Mouse (Mus musculus) ovary, adult 18-20 months (tissue): ENCODE results near the gene Traf5.
A peak's percentile ranks its signal among the peaks of the same experiment; 100 is the strongest.

Source experiments
- DNase-seq: peaks from one replicate; pipeline ENCODE4 v3.0.0; 2022; ENCODE audit warnings: low spot score, mixed read lengths

Traf5 gene

GRCm38 (mm10) chr1:192062682-192063081 lies 29.7 kb downstream of the Traf5 start:
- no peak for DNase-seq

GRCm38 (mm10) chr1:192061666-192062306 lies 30.6 kb downstream of the Traf5 start:
- peak; percentile 56 for DNase-seq

GRCm38 (mm10) chr1:192058911-192059310 lies 33.4 kb downstream of the Traf5 start:
- DNase-seq = no peak

- DNase-seq = no peak
Observed at GRCm38 (mm10) chr1:192053726-192054125, 38.6 kb downstream of the Traf5 start.

- no peak for DNase-seq
Observed at GRCm38 (mm10) chr1:192052986-192053385, 39.4 kb downstream of the Traf5 start.

- DNase-seq = no peak
Observed at GRCm38 (mm10) chr1:192052461-192052860, 39.9 kb downstream of the Traf5 start.

GRCm38 (mm10) chr1:191999022-191999421 lies 93.3 kb downstream of the Traf5 start:
- DNase-seq = no peak

GRCm38 (mm10) chr1:191996621-191997185 lies 95.7 kb downstream of the Traf5 start:
- DNase-seq = no peak

GRCm38 (mm10) chr1:191995916-191996315 lies 96.4 kb downstream of the Traf5 start:
- no peak for DNase-seq

- no peak for DNase-seq
Observed at GRCm38 (mm10) chr1:191995488-191995887, 96.9 kb downstream of the Traf5 start.

- no peak for DNase-seq
Observed at GRCm38 (mm10) chr1:191994476-191994875, 97.9 kb downstream of the Traf5 start.

GRCm38 (mm10) chr1:191992040-191992780 lies 100.1 kb downstream of the Traf5 start:
- DNase-seq = no peak

GRCm38 (mm10) chr1:191989994-191990393 lies 102.4 kb downstream of the Traf5 start:
- DNase-seq = peak; percentile 92

- no peak for DNase-seq
Observed at GRCm38 (mm10) chr1:191989060-191989459, 103.3 kb downstream of the Traf5 start.

- DNase-seq = no peak
Observed at GRCm38 (mm10) chr1:191988646-191989045, 103.7 kb downstream of the Traf5 start.

- DNase-seq = no peak
Observed at GRCm38 (mm10) chr1:191987481-191987769, 104.9 kb downstream of the Traf5 start.

- no peak for DNase-seq
Observed at GRCm38 (mm10) chr1:191986674-191987480, 105.5 kb downstream of the Traf5 start.

- DNase-seq = peak; percentile 26
Observed at GRCm38 (mm10) chr1:191981426-191982102, 110.8 kb downstream of the Traf5 start.

- peak; percentile 48 for DNase-seq
Observed at GRCm38 (mm10) chr1:191977187-191977586, 115.2 kb downstream of the Traf5 start, which contains the start of gene Rd3. Gene Rd3 (plus strand): TSS chr1:191977370.

- no peak for DNase-seq
Observed at GRCm38 (mm10) chr1:191974509-191975405, 117.6 kb downstream of the Traf5 start.

- DNase-seq = no peak
Observed at GRCm38 (mm10) chr1:191969939-191970338, 122.4 kb downstream of the Traf5 start.
